Mouse (Mus musculus): ENCODE measurements around the gene Mllt6.

Gene Mllt6

DNA sequence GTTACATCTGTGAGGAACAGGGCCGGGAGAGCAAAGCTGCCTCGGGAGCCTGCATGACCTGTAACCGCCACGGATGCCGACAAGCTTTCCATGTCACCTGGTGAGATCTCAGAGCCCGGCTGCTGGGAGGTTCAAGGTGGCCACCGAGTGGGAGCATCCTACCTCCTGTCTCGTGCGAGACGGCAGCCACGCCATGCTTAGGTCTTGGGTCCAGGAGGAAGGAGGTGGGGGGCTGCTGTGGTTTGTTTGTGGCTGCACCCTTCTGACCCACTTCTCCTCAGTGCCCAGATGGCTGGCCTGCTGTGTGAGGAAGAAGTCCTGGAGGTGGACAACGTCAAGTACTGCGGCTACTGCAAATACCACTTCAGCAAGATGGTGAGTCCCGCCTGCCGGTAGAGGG, 3.6 kb downstream of the Mllt6 start:
- no peak for DNase-seq (ENCODE audit: low read depth, low spot score)

DNA sequence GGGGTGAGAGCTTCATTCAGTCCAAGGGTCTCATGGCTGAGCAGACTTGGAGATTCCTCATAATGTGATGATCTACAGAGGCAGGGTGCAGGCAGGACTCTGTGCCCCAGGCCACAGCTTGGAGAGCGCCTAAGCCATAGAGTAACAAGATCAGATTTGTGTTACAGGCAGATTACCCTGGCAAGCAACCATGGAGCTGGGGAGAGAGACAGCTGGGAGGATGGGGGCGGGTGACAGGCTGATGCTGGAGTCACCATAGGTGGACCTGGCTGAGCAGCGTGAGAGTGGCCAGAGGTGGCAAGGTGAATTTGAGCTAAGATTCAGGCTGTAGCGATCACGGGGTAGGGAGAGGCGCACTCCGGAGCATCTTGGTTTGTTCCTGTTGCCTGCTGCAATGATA, 4.9 kb downstream of the Mllt6 start:
- DNase-seq (ENCODE audit: low read depth, low spot score) = no peak

DNA sequence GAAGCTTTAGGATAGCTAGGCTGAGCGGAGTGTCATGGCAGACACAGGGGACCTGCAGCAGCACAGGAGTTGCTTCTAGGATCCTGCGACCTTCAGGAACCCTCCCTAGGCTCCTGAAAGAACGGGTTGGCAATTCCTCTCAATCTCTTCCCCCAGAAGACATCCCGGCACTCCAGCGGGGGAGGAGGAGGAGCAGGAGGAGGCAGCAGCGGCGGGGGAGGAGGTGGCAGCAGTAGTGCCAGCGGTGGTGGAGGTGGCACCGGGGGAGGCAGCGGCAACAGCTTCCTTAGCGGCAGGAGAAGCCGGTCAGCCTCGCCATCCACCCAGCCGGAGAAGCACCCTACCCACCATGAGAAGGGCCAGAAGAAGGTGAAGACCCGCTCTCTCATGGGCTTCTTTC, 6.1 kb downstream of the Mllt6 start:
- DNase-seq (ENCODE audit: low read depth, low spot score) = no peak

DNA sequence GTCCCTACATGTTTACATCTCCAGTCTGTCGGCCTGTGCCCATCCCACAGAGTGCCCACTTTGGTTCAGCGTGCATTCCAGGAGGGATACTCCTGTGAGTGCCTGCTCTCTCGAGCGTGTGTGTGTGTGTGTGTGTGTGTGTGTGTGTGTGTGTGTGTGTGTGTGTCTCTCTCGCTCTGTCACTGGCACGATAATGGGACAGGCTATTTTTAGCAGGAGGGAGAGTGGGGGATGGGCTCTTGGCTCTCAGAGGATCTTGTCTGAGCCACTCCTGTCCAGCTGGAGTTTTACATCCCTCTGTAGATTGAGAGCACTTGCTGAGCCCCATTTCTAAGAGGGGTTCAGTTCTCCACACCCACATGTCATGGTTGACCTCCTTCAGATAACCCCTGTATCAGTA, 6.6 kb downstream of the Mllt6 start:
- DNase-seq (ENCODE audit: low read depth, low spot score) = peak; percentile 72

DNA sequence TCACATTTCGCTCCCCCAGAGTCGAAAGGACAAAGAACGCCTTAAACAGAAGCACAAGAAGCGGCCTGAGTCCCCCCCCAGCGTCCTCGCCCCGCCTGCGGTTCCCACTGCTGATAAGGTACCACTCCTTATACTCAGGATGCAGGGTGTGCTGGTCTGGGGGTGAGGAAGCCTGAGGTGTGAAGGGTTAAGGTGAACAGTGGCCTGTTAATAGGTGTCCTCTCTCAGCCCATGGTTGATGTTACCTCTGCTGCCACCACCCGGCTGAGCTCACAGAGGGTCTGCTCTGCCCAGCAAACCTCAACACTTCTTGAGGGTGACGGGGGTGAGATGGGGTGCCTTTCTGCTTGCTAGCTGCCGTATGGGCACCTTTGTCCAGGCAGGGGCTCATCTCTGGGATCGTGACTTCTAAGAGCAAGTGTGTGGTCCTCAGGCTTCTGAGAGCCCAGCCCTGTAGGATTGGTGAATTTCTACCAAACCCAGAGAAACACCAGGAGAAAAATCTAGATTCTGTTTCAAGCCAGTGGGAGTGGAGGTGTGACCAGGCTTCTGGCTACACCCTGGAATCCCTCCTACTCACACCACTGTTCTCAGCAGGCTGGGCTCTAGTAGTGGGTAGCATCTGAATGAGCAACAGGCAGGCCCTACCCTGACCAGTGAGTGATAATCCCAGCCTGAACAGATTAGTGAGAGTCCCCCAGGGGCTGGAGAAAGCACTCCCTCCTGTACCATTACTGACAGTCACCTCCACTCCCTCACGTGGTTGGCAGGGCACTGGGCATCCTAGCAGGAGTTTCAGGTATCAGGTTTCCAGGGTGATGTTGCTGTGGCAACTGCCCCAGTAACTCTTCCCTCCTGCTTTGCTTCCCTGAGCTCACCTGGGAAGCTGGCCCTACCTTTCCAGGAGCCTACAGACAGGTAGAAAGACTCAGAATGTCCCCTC, 7.3 kb downstream of the Mllt6 start:
- DNase-seq (ENCODE audit: low read depth, low spot score) = no peak

DNA sequence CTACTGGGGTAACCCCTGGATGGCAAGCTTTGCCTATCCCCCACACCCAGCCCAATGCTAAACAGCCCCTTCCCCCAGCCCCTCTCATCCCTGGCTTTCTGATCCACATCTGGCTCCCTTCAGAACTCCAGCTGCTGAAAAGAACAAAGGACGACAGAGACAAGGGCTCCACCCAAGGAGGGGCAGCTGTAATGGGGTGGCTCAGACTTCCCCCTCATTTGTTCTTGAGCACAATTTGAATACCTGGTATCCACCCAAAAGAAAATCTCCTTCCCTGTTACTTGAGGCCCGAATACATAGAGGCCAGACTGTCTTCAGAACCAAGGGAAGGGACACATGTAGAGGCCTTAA, 7.9 kb downstream of the Mllt6 start:
- no peak for DNase-seq (ENCODE audit: low read depth, low spot score)

DNA sequence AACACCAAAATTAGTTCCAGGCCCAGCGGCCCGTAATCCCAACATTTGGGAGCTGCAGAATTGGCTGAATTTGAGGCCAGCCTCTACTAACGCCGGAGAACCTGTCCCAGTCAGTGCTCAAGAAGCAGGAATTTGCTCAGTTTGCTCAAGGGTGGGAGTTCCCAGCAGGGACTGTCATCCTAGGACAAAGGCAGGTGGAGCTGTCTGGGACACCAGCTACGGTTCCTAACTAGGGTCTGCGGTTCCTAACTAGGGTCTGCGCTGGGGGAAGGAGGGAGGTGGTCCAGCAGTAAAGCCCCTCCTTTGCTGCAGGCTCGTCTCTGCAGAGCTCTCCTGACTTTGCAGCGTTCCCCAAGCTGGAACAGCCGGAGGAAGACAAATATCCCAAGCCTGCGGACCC, 9.9 kb downstream of the Mllt6 start:
- DNase-seq (ENCODE audit: low read depth, low spot score) = no peak

DNA sequence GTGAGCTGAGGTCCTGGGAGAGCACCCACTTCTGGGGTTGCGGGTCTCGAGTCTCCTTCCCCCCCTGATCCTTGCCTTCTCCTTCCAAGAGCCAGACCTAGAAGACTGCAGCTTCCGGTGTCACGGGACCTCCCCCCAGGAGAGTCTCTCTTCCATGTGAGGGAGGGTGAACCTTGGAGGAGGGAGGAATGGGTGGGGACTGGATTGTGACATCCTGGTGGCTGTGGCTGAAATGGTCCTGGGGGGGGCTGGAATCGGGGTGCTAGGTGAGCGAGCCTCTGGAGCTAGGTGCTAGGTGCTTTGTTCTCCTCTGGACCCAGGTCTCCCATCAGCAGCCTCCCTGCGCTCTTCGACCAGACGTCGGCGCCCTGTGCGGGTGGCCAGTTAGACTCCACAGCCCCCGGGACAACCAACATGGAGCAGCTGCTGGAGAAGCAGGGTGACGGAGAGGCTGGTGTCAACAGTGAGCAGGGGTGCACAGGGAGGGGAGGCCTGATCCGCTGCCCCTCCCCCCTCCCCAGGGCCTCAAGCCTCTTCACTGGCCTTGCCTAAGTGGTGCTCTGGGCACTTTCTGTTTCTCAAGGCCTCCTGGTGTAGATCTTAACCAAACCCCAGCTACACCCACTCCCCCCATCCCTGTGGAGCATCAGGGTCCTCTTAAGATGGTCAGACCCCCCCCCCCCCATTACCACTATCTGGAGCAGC, 13.0 kb downstream of the Mllt6 start:
- DNase-seq (ENCODE audit: low read depth, low spot score) = no peak

DNA sequence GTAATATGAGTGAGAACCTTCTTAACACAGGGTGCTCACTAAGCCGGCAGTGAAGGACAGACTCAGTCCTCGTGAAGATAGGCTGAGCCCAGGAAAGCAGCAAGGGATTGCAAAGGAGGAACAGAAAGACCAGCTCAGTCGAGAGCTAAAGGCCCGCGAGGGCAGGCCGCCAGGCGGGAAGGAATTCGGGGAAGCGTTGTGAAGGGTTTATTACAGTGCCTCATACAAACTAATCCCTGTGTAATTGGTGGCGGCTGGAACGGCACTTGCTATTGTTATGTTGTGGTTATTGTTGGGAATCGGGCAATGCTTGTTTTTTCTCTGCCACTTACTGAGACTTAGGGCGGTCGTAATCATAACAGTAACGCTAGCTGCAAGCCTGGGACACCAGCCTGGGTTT, 14.2 kb downstream of the Mllt6 start:
- DNase-seq (ENCODE audit: low read depth, low spot score) = no peak

DNA sequence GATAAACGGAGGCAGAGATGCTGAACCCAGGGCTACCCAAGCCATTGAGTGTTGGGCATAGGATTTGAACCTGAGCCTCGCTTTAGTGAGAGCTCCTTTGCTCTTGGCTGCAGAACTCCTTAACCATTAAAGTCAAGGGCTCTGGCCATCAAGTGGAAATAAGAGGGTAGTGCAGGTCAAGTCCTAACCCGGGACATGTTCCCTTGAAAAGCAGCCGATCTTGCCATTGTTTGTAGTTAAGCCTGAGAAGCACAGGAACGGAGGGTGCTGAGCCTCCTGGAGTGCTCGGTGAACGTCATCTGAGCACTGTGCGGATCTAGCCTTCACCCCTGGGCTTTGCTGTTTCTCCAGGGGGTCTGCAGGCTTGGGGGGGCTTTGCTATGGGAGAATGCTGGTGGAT, 14.6 kb downstream of the Mllt6 start:
- DNase-seq (ENCODE audit: low read depth, low spot score) = no peak

DNA sequence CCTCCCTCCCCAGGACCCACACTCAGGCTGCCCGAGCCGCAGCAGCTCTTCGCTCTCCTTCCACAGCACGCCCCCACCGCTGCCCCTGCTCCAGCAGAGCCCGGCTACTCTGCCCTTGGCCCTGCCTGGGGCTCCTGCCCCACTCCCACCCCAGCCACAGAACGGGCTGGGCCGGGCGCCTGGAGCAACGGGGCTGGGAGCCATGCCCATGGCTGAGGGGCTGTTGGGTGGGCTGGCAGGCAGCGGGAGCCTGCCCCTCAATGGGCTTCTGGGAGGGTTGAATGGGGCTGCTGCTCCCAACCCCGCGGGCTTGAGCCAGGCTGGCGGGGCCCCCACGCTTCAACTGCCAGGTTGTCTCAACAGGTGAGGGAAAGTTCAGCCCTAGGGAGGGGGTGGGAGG, 15.1 kb downstream of the Mllt6 start:
- DNase-seq (ENCODE audit: low read depth, low spot score) = no peak

DNA sequence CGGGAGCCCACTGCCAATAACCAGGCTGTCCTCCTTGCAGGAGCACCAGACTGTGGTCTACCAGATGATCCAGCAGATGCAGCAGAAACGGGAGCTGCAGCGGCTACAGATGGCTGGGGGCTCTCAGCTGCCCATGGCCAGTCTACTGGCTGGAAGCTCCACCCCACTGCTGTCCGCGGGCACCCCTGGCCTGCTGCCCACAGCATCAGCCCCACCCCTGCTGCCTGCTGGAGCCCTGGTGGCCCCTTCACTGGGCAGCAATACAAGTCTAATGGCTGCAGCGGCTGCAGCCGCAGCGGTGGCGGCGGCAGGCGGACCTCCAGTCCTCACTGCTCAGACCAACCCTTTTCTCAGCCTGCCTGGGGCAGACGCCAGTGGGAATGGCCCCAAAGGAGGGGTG, 17.2 kb downstream of the Mllt6 start:
- DNase-seq (ENCODE audit: low read depth, low spot score) = no peak

DNA sequence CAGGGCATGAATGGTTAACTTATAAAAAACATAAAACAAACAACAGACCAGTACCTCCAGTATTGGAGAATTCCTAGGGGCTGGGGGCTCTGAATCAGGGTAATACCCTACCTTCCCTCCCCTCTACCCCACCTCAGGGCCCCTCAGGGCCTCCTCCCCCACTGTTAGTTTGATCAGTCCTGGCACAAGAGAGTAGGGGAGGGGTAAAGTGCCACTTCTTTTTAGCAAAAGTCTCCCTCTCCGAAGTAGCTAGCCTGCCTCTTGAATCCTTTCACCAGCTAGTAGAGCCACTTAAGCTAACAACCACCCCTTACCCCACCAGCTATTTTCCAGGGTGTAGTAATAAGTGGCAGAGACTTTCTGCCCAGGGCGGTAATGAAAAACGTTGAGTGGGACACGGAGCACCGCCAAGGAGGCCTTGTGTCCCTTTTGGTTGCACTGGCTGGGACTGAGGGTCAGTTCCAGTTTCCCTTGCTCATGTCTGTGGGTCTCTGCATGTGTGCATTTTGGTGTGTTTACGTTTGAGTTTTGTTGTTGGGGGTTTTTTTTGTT, 19.4 kb downstream of the Mllt6 start:
- no peak for DNase-seq (ENCODE audit: low read depth, low spot score)

DNA sequence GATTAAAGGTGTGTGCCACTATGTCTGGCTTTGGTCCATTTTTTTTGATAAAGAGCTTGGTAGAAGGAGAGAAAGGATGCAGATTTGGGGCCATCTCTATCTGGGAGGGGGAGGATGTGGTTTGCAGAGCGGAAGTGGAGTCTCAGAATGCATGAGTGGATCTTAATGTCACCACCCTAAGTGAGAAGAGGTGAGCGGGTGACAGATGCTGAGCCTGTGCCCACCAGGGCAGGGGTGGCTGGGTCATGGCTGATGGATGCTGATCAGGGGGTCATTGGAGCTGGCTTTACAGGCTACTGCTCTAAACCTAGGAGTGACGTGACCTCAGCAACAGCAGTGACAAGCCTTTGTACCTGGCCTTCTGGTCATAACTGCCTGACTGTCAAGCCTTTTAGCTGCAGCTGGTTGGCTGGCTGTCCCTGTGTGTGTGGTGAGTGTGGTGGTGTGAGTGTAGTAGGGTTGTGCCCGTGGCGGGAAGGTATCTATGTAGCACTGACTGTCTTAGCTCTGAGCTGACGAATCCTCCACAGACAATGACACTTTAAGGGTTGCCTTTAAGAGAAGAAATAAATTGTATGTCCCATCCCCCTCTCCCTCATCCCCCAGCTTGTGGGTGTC, 21.0 kb downstream of the Mllt6 start:
- DNase-seq (ENCODE audit: low read depth, low spot score) = no peak

DNA sequence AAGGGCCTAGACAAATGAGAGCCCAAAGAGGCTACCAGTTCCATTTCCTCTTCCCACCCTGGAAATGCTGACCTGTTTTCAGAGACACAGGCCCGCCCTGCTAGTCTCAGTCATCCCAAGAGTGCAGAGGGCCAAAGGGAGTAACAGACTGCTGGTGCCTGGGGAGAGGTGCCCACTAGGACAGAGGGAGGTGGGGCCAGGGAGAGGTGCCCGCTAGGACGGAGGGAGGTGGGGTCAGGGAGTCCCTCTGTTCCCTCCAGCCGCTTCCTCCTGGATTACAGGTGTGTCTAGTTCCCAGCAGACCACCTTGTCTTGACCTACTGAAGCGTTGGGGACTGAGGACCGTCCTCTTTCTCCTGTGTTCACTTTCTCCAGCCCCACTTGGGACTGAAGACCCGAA, 21.6 kb downstream of the Mllt6 start:
- no peak for DNase-seq (ENCODE audit: low read depth, low spot score)

DNA sequence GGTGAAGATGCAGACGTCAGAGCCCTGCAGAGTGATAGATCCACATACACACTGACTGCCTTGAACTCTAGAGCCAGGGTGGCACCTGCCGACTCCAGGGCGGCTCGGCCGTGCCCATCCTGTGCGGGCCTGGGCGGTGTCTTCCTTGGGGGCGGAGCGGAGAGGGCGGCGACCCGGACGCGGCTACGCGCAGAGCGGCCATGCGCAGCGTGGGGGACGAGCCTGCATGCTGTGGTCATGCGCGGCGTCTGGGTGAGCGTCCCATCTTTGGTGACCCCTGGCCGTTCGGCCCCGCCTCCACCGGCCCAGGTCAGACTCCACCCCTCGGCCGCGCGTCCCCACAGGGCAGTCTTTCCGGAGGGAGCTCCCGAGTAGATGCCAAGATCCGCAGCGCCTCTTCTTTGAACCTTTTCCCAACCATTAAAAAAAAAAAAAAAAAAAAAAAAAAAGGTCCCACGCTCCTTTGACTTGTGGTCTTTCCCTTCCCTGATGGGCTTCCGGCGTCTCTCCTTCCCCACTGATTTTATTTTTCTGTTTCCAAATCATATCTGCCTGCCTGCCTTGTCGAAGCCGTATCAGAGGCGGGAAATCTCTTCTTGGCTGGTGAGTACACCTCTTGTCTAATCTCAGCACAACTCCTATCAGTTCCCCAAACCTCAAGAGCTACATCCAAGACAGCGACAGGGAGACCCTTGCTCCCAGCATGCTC, 22.6 kb downstream of the Mllt6 start, which contains the start of gene Cisd3:
Gene Cisd3, plus strand, starts transcription at position 214 of the 709 bp plus-strand sequence.
- DNase-seq (ENCODE audit: low read depth, low spot score) = peak; percentile 68

DNA sequence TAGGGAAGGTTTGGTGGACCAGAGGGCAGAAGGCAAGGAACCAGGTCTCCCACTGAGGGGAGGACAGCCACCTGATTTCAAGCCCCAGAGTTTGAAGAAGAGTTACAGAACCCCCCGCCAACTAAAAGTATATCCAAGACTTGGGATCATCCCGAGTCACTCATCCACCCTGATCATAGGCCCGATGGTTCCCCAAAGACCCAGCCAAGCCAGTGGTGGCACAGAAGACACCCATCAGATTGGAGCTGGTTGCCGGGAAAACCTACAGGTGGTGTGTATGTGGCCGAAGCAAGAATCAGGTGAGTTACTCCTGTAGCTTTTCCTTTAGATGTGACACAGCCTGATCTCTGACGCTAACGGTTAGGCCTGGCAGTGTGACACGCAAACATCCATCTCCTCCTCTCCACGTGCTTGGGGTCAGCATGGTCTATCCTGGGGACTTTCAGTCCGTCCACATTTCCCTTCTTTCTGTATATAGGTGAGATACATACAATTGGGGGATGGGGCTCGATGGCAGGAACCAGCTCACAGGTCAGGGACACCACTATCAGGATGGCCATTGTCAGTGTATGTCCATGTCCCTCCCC, 23.2 kb downstream of the Mllt6 start:
- DNase-seq (ENCODE audit: low read depth, low spot score) = no peak

DNA sequence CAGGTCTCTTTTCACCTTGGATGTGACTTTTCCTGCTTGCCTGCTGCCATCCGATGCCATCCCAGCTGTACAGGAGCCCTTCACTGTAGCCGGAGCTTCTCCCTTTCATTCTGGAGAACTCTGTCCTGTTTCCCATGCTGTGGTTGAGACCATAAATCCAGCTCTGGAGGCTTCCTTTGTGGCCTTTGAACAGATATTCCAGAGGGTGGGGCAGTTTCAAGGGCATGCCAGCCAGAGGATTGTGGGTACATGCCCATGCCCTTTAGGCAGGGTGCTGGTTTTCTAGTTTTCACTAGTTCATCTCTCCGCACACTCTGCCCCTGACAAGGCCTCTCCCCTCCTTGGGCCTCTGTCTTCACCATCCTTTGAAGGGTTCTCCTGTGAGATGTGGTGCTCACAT, 23.8 kb downstream of the Mllt6 start:
- DNase-seq (ENCODE audit: low read depth, low spot score) = no peak

DNA sequence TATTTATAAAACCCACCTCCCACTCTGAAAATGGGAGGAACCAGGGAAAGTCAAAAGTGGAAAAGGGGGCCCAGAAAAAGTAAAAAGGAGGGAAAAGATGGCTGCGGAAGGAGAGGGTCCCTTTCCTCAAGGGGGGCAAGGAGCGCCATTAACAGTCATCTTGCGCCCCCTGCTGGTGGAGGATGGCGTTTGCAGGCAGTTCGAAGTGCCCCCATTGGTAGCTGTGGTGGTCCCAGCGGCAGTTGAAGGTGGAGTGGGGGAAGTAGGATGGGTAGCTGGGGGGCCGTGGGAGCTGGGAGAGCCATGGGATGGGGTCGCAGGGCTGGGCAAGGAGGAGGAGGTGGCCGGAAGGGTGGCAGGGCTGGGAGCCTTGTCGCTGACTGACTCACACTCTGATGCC, 26.6 kb downstream of the Mllt6 start:
- peak; percentile 61 for DNase-seq (ENCODE audit: low read depth, low spot score)

DNA sequence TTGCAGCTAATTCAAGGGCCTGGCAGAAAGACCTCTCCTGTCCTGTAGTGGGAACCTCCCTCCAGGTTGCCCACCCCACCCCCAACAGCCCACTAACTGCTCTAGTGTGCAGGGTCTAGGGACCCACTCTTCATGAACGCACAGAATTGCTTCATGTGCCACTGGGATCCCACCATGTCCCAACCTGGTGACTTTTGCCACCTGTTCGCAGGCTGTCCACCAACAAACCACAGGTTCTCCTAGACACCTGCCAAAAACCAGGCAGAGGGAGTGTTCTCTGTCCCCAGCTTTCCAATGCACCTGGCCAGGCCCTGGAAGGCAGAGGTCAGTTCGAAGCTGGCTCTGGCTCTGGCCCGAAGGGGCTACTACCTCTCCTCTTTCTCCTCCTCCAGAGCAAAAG, 31.2 kb downstream of the Mllt6 start:
- DNase-seq (ENCODE audit: low read depth, low spot score) = no peak
